Mouse (Mus musculus) C2C12 (cell line): ENCODE data around the gene Tstd2.

Experiments used
- CEBPB ChIP-seq: IDR thresholded peaks from one replicate; pipeline ENCODE4 v1.6.1; 2011; ENCODE audit warnings: low read depth, mild to moderate bottlenecking, control low read depth, moderate library complexity
- CTCF ChIP-seq: IDR thresholded peaks from one replicate; pipeline ENCODE4 v1.5.1; 2011; ENCODE audit not compliant: control insufficient read depth, insufficient read depth, insufficient read length
- FOSL1 ChIP-seq: IDR thresholded peaks from one replicate; pipeline ENCODE4 v1.8.0; 2011; ENCODE audit warnings: mild to moderate bottlenecking, low read length; ENCODE audit not compliant: poor library complexity, insufficient read depth, severe bottlenecking
- MAX ChIP-seq: IDR thresholded peaks from one replicate; pipeline ENCODE4 v1.6.1; 2011; ENCODE audit warnings: mild to moderate bottlenecking, control low read depth
- MYOD1 ChIP-seq: IDR thresholded peaks from one replicate; pipeline ENCODE4 v1.6.1; 2011; ENCODE audit warnings: low read depth; ENCODE audit not compliant: control insufficient read depth, insufficient read length
- MYOG ChIP-seq: IDR thresholded peaks from one replicate; pipeline ENCODE4 v1.6.1; 2011; ENCODE audit not compliant: control insufficient read depth, insufficient read length; ENCODE audit errors: extremely low read depth
- USF1 ChIP-seq: IDR thresholded peaks from one replicate; pipeline ENCODE4 v1.6.1; 2011; ENCODE audit warnings: low read depth, mild to moderate bottlenecking, control low read depth, moderate library complexity

DNA sequence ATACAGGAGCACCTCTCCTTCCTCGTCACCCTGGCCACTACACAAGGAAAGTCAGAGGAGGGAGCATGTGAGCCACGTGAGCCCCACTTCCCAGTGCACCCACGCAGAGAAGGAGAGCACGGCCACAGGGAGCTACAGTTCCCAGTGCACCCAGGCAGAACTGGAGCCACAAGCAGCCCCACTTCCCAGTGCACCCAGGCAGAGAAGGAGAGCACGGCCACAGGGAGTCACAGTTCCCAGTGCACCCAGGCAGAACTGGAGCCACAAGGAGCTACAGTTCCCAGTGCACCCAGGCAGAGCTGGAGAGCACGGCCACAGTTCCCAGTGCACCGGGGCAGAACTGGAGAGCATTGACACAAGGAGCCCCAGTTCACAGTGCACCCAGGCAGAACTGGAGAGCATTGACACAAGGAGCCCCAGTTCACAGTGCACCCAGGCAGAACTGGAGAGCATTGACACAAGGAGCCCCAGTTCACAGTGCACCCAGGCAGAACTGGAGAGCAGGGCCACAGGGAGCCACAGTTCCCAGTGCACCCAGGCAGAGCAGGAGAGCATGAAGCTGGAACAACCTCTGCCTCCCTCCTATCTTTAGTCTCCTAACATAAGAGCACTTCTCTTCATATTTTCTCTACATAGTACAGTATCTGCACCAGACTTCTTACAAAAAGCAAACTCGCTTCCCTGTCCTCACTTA, 9.0 kb downstream of the Tstd2 start:
- TF ChIP-seq CTCF (no peak), USF1 (no peak), MYOD1 (no peak), MAX (no peak), MYOG (no peak), CEBPB (no peak), FOSL1 (no peak)
